Mouse (Mus musculus) embryonic facial prominence, embryonic 12.5 days (tissue): Measurements from ENCODE around the gene Tvp23b. TPM values are rescaled to one million over a fixed set of nuclear protein-coding genes. Genes with fewer than 3 reads are reported as not detected.

Source experiments
- ATAC-seq: fragments of 200-750 bp; cut with Nextera tagmentation; 2 replicates; pipeline ENCODE4 v1.8.0; 2017; ENCODE audit not compliant: insufficient number of reproducible peaks, insufficient read depth, low FRiP score, low TSS enrichment
- H3K27ac ChIP-seq: fragments of 300-500 bp; sonication (generic); 2 replicates; pipeline ENCODE4 v1.5.1; 2016; ENCODE audit warnings: mild to moderate bottlenecking
- H3K27me3 ChIP-seq: fragments of 300-500 bp; sonication (generic); 2 replicates; pipeline ENCODE4 v1.6.1; 2016; ENCODE audit warnings: mild to moderate bottlenecking, moderate library complexity
- H3K36me3 ChIP-seq: fragments of 300-500 bp; sonication (generic); 2 replicates; pipeline ENCODE4 v1.6.1; 2016; ENCODE audit warnings: mild to moderate bottlenecking
- H3K4me1 ChIP-seq: fragments of 300-500 bp; sonication (generic); 2 replicates; pipeline ENCODE4 v1.6.1; 2016
- H3K4me2 ChIP-seq: fragments of 300-500 bp; sonication (generic); replicated peaks from 2 replicates; pipeline ENCODE4 v1.6.1; 2016; ENCODE audit warnings: mild to moderate bottlenecking, moderate library complexity
- H3K4me3 ChIP-seq: fragments of 300-500 bp; sonication (generic); 2 replicates; pipeline ENCODE4 v1.5.1; 2016; ENCODE audit warnings: mild to moderate bottlenecking
- H3K9ac ChIP-seq: fragments of 300-500 bp; sonication (generic); 2 replicates; pipeline ENCODE4 v1.6.1; 2016; ENCODE audit warnings: mild to moderate bottlenecking, moderate library complexity
- H3K9me3 ChIP-seq: fragments of 300-500 bp; sonication (generic); 2 replicates; pipeline ENCODE4 v1.6.1; 2016; ENCODE audit warnings: mild to moderate bottlenecking, moderate library complexity
- WGBS: fragments of 180-500 bp; shearing (Covaris S2); methylation state at CpG from one replicate; pipeline ENCODE4 v1.1.7; 2016; 5-methylcytosine and 5-hydroxymethylcytosine counted together
- polyA plus RNA-seq: library from polyadenylated mRNA; unstranded; fragments of >200 nt; fragmentation: Nextera tagmentation; extraction: Ambion mirVana; gene quantifications from 2 replicates; pipeline ENCODE4 v1.2.1, GENCODE M21; 2016

Tvp23b gene
- 60.0 and 61.7 TPM in 2 replicates for polyA plus RNA-seq

GRCm38 (mm10) chr11:62879220-62880048 is at the start of gene Tvp23b:
Tvp23b (plus strand) TSS chr11:62879455.
- 3% methylated on average over 54 of the region's 55 CpGs for WGBS
- H3K4me2 ChIP-seq: peak within 1 kb of the TSS; percentile 71
- peak within 1 kb of the TSS; percentile 76 for H3K9ac ChIP-seq
- H3K4me3 ChIP-seq: peak within 1 kb of the TSS; percentile 76
- H3K36me3 ChIP-seq: peaks cover 4% of the 10 kb centered on the region; the same call in 1 of the 2 replicates
- H3K27ac ChIP-seq: peak within 1 kb of the TSS; percentile 51; the same call in 1 of the 2 replicates
- no peaks in the 10 kb centered on the region for H3K9me3 ChIP-seq
- ATAC-seq: peak; percentile 93
- no peaks in the 10 kb centered on the region for H3K4me1 ChIP-seq
- H3K27me3 ChIP-seq: no peaks in the 10 kb centered on the region

- no peak overlapping the region for H3K4me3 ChIP-seq
- H3K27me3 ChIP-seq: no peaks in the 10 kb centered on the region
- H3K9ac ChIP-seq: no peak overlapping the region
- H3K27ac ChIP-seq: no peak overlapping the region
- 85% methylated on average over 2 of the region's 2 CpGs for WGBS
- no peak for ATAC-seq
- 0 out of 2 replicates have a peak, but pooled peaks cover 8% of the 10 kb centered on the region for H3K36me3 ChIP-seq
- H3K4me2 ChIP-seq: no peak overlapping the region
- H3K4me1 ChIP-seq: no peaks in the 10 kb centered on the region
- no peaks in the 10 kb centered on the region for H3K9me3 ChIP-seq
Measured at GRCm38 (mm10) chr11:62830387-62830786, 48.9 kb upstream of the Tvp23b start.

DNA sequence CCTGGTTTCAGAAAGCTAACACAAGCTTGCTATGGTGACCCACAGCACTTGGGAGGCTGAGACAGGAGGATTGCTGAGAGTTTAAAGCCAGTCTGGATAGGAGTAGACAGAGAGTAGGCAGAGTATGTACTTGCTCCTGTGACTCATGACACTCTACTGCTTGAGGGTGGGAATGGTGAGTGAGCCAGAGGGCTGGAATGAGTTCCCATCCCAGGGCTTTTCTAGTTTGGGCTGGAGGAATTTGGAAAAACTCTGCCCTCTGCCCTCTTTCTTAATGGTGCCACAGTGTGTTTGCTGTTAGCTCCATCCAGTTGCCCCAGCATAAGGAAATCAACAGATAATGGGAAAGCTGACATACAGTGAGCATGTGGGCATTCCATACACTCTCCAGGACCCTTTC is 47.3 kb upstream of the Tvp23b start:
- Histone ChIP-seq H3K4me1 (no peaks in the 10 kb centered on the region), H3K27me3 (no peaks in the 10 kb centered on the region), H3K36me3 (peaks cover 8% of the 10 kb centered on the region; the same call in 1 of the 2 replicates), H3K27ac (no peak overlapping the region), H3K4me3 (no peak overlapping the region), H3K9me3 (no peaks in the 10 kb centered on the region), H3K9ac (no peak overlapping the region), H3K4me2 (no peak overlapping the region)
- ATAC-seq: no peak

DNA sequence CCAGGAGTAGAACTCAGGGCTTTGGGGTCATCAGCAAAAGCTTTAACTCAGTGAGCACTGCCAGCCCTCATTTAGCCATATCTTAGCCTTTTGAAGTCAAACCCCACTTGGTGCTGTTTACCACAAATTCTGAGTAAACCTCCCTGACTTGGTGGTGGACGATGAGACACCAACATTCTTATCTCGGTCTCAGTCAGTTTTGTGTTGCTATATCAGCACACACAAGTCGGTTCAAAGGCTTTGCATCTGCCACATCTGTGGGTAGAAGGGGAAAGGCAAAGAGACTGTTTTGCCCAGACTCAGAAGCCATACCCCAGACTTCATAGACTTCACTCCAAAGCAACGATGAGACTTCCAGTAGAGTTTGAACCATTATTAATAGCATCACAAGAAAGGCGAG is 34.7 kb upstream of the Tvp23b start:
- Histone ChIP-seq H3K36me3 (peaks cover 4% of the 10 kb centered on the region; the same call in 1 of the 2 replicates), H3K9me3 (no peaks in the 10 kb centered on the region), H3K4me3 (no peak overlapping the region), H3K27ac (no peak overlapping the region), H3K9ac (no peak overlapping the region), H3K4me2 (no peak overlapping the region), H3K4me1 (peaks cover 12% of the 10 kb centered on the region), H3K27me3 (no peaks in the 10 kb centered on the region)
- 88% methylated on average over 5 of the region's 5 CpGs for WGBS
- ATAC-seq: no peak

DNA sequence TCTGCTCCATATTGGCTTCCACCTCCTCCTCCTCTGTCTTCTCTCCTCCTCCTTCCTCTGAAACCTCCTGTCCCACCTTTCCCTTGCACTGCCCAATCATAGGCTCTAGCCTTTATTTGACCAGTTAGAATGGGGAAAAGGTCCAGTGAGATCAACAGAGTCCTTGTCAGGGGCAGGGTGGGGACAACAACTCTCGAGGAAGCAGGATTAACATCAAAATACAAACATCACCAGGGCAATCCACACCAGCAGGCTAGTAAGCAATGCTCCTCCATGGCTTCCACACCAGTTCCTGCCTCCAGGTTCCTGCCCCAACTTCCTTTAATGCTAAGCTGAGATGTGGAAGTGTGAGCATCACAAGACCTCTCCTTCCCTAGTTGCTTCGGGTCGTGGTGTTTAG is 33.5 kb upstream of the Tvp23b start:
- Histone ChIP-seq H3K27me3 (no peaks in the 10 kb centered on the region), H3K4me1 (peaks cover 12% of the 10 kb centered on the region), H3K36me3 (no peaks in the 10 kb centered on the region), H3K9me3 (no peaks in the 10 kb centered on the region), H3K9ac (no peak overlapping the region), H3K4me3 (no peak overlapping the region), H3K27ac (no peak overlapping the region), H3K4me2 (no peak overlapping the region)
- no peak for ATAC-seq
- 65% methylated on average over 3 of the region's 3 CpGs for WGBS

- Histone ChIP-seq H3K4me1 (peaks cover 12% of the 10 kb centered on the region), H3K27ac (peak within 1 kb of the TSS; percentile 73), H3K27me3 (no peaks in the 10 kb centered on the region), H3K9me3 (no peaks in the 10 kb centered on the region), H3K4me2 (peak within 1 kb of the TSS; percentile 45), H3K4me3 (peak within 1 kb of the TSS; percentile 21), H3K36me3 (no peaks in the 10 kb centered on the region), H3K9ac (peak within 1 kb of the TSS; percentile 16; the same call in 1 of the 2 replicates)
- 10% methylated on average over 12 of the region's 12 CpGs for WGBS
- no peak for ATAC-seq
Measured at GRCm38 (mm10) chr11:62846961-62847654, 32.1 kb upstream of the Tvp23b start, which contains the start of gene Fbxw10. Fbxw10 (plus strand) TSS chr11:62847069.

- Histone ChIP-seq H3K9ac (no peak overlapping the region), H3K9me3 (no peaks in the 10 kb centered on the region), H3K36me3 (no peaks in the 10 kb centered on the region), H3K4me2 (peak overlapping the region; percentile 45; the same call in 1 of the 2 replicates), H3K4me3 (no peak overlapping the region), H3K27me3 (no peaks in the 10 kb centered on the region), H3K4me1 (peaks cover 12% of the 10 kb centered on the region), H3K27ac (peak overlapping the region; percentile 73; the same call in 1 of the 2 replicates)
- ATAC-seq: no peak
- WGBS: 21% methylated on average over 4 of the region's 4 CpGs
Measured at GRCm38 (mm10) chr11:62847655-62848191, 31.5 kb upstream of the Tvp23b start.

DNA sequence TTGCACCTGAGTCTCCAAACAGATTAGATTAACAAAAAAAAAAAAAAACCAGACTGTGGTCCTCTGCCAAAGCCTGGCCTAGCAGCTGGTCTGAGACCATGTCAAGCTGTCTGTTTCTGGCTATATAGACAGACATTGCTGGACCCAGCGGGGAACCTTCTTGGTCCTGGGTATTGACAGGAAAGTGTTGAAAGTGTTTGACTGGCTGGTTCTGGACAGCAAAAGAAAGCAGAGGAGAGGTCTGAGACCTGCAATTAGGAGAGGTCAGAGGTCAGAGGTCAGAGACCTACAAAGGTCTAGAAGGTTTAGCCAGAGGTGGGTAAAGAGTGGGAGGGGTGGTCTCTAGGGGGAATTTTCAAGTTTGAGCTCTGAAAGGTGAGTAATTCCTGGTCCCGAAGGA is 31.0 kb upstream of the Tvp23b start:
- WGBS: 12% methylated on average over 2 of the region's 2 CpGs
- no peak for ATAC-seq
- H3K9me3 ChIP-seq: no peaks in the 10 kb centered on the region

DNA sequence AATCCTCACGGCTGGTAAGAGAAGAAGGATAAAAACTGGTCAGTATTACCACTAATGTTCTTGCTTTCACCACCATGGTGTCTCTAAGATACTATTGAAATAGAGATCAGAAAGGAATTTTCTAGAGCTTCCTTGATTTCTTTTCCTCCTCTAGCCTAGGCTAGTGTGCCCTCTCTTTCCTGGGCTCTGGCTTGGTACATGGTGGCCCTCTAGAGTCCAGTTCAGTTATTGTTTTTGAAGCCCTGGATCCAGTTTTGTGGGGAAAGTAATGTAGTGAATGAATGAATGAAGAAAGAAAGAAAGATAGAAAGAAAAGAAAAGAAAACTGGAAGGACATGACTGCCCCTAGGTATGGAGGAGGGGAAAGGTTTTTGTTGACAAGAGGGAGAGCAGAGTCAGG is 28.1 kb upstream of the Tvp23b start:
- Histone ChIP-seq H3K4me1 (peaks cover 12% of the 10 kb centered on the region), H3K9ac (no peak overlapping the region), H3K36me3 (no peaks in the 10 kb centered on the region), H3K27ac (no peak overlapping the region), H3K4me3 (no peak overlapping the region), H3K4me2 (no peak overlapping the region), H3K27me3 (no peaks in the 10 kb centered on the region), H3K9me3 (no peaks in the 10 kb centered on the region)
- ATAC-seq: no peak
- 74% methylated on average over 1 of the region's 1 CpGs for WGBS

More for the DNA sequence above, 31.0 kb upstream of the Tvp23b start:
- Histone ChIP-seq H3K9ac (no peak overlapping the region), H3K27ac (no peak overlapping the region), H3K4me1 (peaks cover 12% of the 10 kb centered on the region), H3K4me2 (no peak overlapping the region), H3K36me3 (no peaks in the 10 kb centered on the region), H3K4me3 (no peak overlapping the region), H3K27me3 (no peaks in the 10 kb centered on the region)

GRCm38 (mm10) chr11:62853334-62853733 is 25.9 kb upstream of the Tvp23b start:
- Histone ChIP-seq H3K27me3 (no peaks in the 10 kb centered on the region), H3K27ac (no peak overlapping the region), H3K9me3 (no peaks in the 10 kb centered on the region), H3K4me1 (no peaks in the 10 kb centered on the region; the same call in 1 of the 2 replicates), H3K4me3 (no peak overlapping the region), H3K9ac (no peak overlapping the region), H3K4me2 (no peak overlapping the region), H3K36me3 (no peaks in the 10 kb centered on the region)
- WGBS: 84% methylated on average over 6 of the region's 6 CpGs
- no peak for ATAC-seq

DNA sequence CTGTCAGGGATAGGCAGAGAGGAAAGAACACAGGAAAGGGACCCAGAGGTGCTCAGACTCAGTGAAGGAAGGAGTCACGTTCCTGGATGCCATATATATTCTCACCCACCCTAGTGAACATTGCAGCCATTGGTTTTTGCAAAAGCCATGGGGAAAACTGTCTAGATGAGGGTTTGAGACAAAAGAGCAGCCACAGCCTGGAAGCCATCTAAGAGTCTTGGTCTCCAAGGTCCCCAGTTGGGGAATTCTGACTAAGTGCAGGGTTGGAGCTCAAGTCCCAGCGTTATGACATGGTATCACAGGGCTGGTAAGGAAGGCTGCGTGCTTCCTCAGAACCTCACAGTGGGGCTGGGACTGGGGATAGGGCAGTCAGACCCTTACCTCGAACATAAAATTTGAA is 13.7 kb upstream of the Tvp23b start:
- Histone ChIP-seq H3K4me1 (no peaks in the 10 kb centered on the region), H3K27me3 (no peaks in the 10 kb centered on the region), H3K4me2 (no peak overlapping the region), H3K36me3 (no peaks in the 10 kb centered on the region), H3K4me3 (no peak overlapping the region), H3K9ac (no peak overlapping the region), H3K27ac (no peak overlapping the region), H3K9me3 (no peaks in the 10 kb centered on the region)
- 78% methylated on average over 4 of the region's 4 CpGs for WGBS
- ATAC-seq: no peak
